Mouse (Mus musculus): ENCODE data around the gene Slc41a3. TPM values are rescaled to one million over a fixed set of nuclear protein-coding genes. Genes with fewer than 3 reads are reported as not detected.

Slc41a3 gene
- polyA plus RNA-seq, 1 experiment from 2014 or later = 9.7 TPM

DNA sequence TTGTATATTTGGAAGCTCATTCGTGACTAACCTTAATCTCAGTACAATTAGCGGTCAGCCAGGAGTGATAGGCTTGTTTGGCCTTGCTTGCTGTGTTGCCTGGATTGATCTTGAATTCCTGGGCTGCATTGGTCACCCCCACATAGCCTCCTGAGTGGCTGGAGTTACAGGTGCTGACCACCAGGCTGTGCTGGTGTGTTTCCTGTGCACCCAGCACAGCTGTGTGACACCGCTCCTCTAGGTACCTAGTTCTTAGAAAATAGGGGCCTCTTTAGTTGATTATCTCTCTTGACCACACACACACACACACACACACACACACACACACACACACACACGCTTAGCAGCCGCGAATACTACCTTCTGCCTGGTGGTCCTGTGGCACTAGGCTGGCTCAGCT, 3.7 kb downstream of the Slc41a3 start:
- TF ChIP-seq CTCF (IDR thresholded peaks at IDR 0.05) = peak; percentile 74
- no peak for TF ChIP-seq EP300 (IDR thresholded peaks at IDR 0.05)
- H3K27me3 ChIP-seq (replicated peaks; ENCODE audit: insufficient read depth, low read length) = no peaks in the 10 kb centered on the region
- no peaks in the 10 kb centered on the region for H3K9me3 ChIP-seq (ENCODE audit: low read length)
- DNase-seq (ENCODE audit: low spot score) = peak; percentile 47
- no peak overlapping the region for H3K9ac ChIP-seq (replicated peaks; ENCODE audit: low read depth)
- no peaks in the 10 kb centered on the region for H3K36me3 ChIP-seq (ENCODE audit: insufficient read depth, low read length)
- no peak for ATAC-seq
- H3K4me2 ChIP-seq (replicated peaks; ENCODE audit: low read depth, low read length) = no peak overlapping the region
- H3K27ac ChIP-seq (ENCODE audit: low read length) = no peak overlapping the region
- 70% methylated on average over 6 of the region's 6 CpGs for WGBS
- H3K4me1 ChIP-seq (ENCODE audit: insufficient read depth, low read depth, low read length) = no peaks in the 10 kb centered on the region; the same call in 1 of the 2 replicates
- no peak overlapping the region for H3K4me3 ChIP-seq (ENCODE audit: low read depth, low read length)

DNA sequence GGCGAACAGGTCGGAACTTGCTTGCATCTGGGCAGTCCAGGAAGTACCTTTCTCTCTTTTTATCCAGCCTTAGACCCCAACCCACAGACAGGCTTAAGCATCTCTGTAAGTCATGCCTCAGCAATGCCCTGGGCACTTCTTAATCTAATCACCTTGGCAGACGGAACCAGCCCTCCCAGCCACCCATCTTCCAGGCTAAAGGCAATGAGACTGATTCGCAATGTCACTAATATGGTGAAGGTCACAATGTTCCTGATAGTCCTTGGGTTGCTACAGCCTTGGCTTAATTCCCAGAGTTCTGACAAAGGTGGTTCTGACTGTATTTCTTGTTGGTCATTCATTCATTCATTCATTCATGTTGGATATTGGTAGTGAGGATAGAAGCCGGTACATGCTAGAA, 5.7 kb downstream of the Slc41a3 start:
- Histone ChIP-seq H3K27ac (ENCODE audit: low read length) (no peak overlapping the region), H3K4me2 (replicated peaks; ENCODE audit: low read depth, low read length) (no peak overlapping the region), H3K9me3 (ENCODE audit: low read length) (no peaks in the 10 kb centered on the region), H3K4me1 (ENCODE audit: insufficient read depth, low read depth, low read length) (no peaks in the 10 kb centered on the region; the same call in 1 of the 2 replicates), H3K36me3 (ENCODE audit: insufficient read depth, low read length) (no peaks in the 10 kb centered on the region), H3K27me3 (replicated peaks; ENCODE audit: insufficient read depth, low read length) (no peaks in the 10 kb centered on the region), H3K9ac (replicated peaks; ENCODE audit: low read depth) (no peak overlapping the region), H3K4me3 (ENCODE audit: low read depth, low read length) (no peak overlapping the region)
- DNase-seq (ENCODE audit: low spot score) = no peak
- 91% methylated on average over 5 of the region's 5 CpGs for WGBS
- TF ChIP-seq EP300 (IDR thresholded peaks at IDR 0.05) = no peak
- no peak for TF ChIP-seq CTCF (IDR thresholded peaks at IDR 0.05)
- no peak for ATAC-seq

DNA sequence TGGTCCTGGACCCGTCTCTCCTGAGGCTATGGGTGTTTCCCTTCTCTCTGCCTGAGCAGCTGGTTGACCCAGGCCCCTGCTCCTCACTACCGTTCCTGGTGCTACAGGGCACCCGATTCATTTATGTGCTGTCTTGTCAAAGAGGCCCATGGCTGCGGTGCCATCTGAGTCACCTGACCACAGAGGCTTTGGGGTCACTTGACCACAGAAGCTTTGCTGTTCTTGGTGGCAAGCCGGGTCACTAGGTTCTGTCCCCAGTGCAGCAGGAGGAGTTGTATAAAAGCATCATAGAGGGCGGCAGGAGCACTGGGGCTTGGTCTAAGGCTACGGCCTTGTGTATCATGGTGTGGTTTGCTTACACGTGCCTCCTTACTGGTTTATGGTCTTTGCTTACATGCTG, 8.8 kb downstream of the Slc41a3 start:
- Histone ChIP-seq H3K9ac (replicated peaks; ENCODE audit: low read depth) (no peak overlapping the region), H3K27me3 (replicated peaks; ENCODE audit: insufficient read depth, low read length) (no peaks in the 10 kb centered on the region), H3K4me1 (ENCODE audit: insufficient read depth, low read depth, low read length) (no peaks in the 10 kb centered on the region), H3K27ac (ENCODE audit: low read length) (no peak overlapping the region), H3K4me3 (ENCODE audit: low read depth, low read length) (no peak overlapping the region), H3K36me3 (ENCODE audit: insufficient read depth, low read length) (no peaks in the 10 kb centered on the region), H3K9me3 (ENCODE audit: low read length) (no peaks in the 10 kb centered on the region), H3K4me2 (replicated peaks; ENCODE audit: low read depth, low read length) (no peak overlapping the region)
- ATAC-seq (no peak), DNase-seq (ENCODE audit: low spot score) (no peak)
- WGBS = 78% methylated on average over 8 of the region's 8 CpGs
- TF ChIP-seq CTCF (IDR thresholded peaks at IDR 0.05) (no peak), EP300 (IDR thresholded peaks at IDR 0.05) (no peak)

DNA sequence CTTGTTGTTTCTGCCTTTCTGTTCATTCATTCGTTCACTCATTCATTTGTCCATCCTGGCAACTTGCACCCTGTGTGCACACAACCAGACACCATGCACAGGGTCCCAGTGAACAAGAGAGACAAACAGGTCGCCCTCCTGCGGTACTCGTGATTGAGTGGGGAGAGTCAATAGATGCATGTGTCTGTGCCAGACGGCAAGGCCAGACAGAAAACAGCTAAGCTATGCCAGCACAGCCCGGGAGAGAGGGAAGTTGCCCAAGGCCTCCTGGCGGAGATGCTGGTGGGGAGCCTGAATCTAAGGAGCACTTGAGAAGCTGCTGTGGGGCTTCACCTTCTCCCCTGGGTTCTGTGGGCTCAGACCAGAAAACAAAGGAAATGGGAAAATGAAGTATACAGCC, 10.8 kb downstream of the Slc41a3 start:
- H3K9ac ChIP-seq (replicated peaks; ENCODE audit: low read depth) = no peak overlapping the region
- WGBS = 68% methylated on average over 7 of the region's 7 CpGs

DNA sequence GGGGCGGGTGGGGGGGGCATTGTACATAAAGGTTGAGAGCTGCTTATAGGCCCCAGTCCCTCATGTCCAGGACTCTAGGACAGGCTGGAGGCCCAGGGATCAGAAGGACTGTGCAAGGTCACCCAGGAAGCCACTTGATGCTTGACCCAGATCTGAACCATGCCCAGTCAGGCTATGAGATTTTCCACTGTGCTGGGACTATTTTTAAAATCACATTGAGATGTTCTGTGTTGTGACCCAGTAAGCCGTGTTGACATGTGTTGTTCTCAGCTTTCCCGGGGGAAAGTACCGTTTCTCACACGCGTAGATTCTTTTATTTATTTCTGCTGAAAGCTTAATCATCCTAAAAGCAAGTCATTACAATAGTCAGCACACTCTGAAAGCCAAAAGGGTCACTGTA, 11.5 kb downstream of the Slc41a3 start:
- TF ChIP-seq CTCF (IDR thresholded peaks at IDR 0.05) = no peak
- TF ChIP-seq EP300 (IDR thresholded peaks at IDR 0.05) = no peak
- Histone ChIP-seq H3K27me3 (replicated peaks; ENCODE audit: insufficient read depth, low read length) (no peaks in the 10 kb centered on the region), H3K4me1 (ENCODE audit: insufficient read depth, low read depth, low read length) (peaks cover 14% of the 10 kb centered on the region), H3K4me3 (ENCODE audit: low read depth, low read length) (no peak overlapping the region), H3K9me3 (ENCODE audit: low read length) (no peaks in the 10 kb centered on the region), H3K9ac (replicated peaks; ENCODE audit: low read depth) (no peak overlapping the region), H3K36me3 (ENCODE audit: insufficient read depth, low read length) (no peaks in the 10 kb centered on the region), H3K4me2 (replicated peaks; ENCODE audit: low read depth, low read length) (no peak overlapping the region), H3K27ac (ENCODE audit: low read length) (no peak overlapping the region)
- ATAC-seq (no peak), DNase-seq (ENCODE audit: low spot score) (no peak)
- 63% methylated on average over 6 of the region's 6 CpGs for WGBS

More for the DNA sequence above, 10.8 kb downstream of the Slc41a3 start:
- no peak for DNase-seq (ENCODE audit: low spot score)
- no peaks in the 10 kb centered on the region for H3K27me3 ChIP-seq (replicated peaks; ENCODE audit: insufficient read depth, low read length)
- no peak overlapping the region for H3K4me2 ChIP-seq (replicated peaks; ENCODE audit: low read depth, low read length)
- H3K9me3 ChIP-seq (ENCODE audit: low read length) = no peaks in the 10 kb centered on the region
- no peak overlapping the region for H3K4me3 ChIP-seq (ENCODE audit: low read depth, low read length)
- H3K4me1 ChIP-seq (ENCODE audit: insufficient read depth, low read depth, low read length) = peaks cover 11% of the 10 kb centered on the region
- no peaks in the 10 kb centered on the region for H3K36me3 ChIP-seq (ENCODE audit: insufficient read depth, low read length)
- TF ChIP-seq EP300 (IDR thresholded peaks at IDR 0.05) (no peak), CTCF (IDR thresholded peaks at IDR 0.05) (no peak)
- H3K27ac ChIP-seq (ENCODE audit: low read length) = no peak overlapping the region
- ATAC-seq = no peak

DNA sequence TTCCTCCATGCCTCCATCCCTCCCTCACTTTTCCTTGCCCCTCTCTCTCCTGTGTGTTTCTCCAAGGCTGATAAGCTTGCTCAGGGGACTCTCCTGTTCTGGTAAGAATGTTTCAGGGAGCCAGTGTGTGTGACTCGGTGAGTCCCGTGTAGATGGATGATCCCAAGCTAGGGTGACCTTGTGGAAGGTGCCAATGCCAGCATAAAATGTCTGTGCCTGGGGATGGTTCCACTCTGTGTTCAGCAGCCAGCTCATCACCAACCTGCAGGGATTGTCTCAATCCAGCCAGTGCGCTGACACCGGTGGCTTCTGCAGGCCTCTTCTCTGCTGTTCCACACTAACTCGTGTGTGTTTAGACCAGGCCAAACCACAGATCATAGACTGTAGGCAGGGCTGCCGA, 12.0 kb downstream of the Slc41a3 start:
- Histone ChIP-seq H3K9me3 (ENCODE audit: low read length) (no peaks in the 10 kb centered on the region), H3K4me2 (replicated peaks; ENCODE audit: low read depth, low read length) (no peak overlapping the region), H3K27me3 (replicated peaks; ENCODE audit: insufficient read depth, low read length) (no peaks in the 10 kb centered on the region), H3K36me3 (ENCODE audit: insufficient read depth, low read length) (no peaks in the 10 kb centered on the region), H3K4me3 (ENCODE audit: low read depth, low read length) (no peak overlapping the region), H3K4me1 (ENCODE audit: insufficient read depth, low read depth, low read length) (peaks cover 19% of the 10 kb centered on the region), H3K27ac (ENCODE audit: low read length) (no peak overlapping the region), H3K9ac (replicated peaks; ENCODE audit: low read depth) (no peak overlapping the region)
- ATAC-seq (no peak), DNase-seq (ENCODE audit: low spot score) (no peak)
- 83% methylated on average over 6 of the region's 6 CpGs for WGBS
- TF ChIP-seq EP300 (IDR thresholded peaks at IDR 0.05) (no peak), CTCF (IDR thresholded peaks at IDR 0.05) (no peak)

DNA sequence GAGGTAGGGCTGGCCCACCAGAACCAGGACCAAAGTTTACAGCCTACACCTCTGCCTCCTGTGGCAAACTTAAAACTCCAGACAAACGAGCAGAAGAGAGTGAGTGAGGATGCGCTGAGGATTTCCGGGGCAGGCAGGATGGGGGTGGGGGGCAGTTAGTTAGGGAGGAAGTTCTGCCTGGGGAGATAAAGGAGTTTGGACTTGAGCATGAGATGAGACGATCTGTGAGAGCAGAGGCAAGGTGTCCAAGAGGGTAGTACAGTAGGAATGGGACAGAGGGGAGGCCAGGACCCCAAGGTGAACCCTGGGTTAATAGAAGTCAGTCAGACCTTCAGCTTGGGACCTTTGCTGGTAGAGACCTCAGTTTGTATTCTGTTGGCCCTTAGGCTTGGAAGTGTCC, 13.7 kb downstream of the Slc41a3 start:
- Histone ChIP-seq H3K9me3 (ENCODE audit: low read length) (no peaks in the 10 kb centered on the region), H3K4me3 (ENCODE audit: low read depth, low read length) (no peak overlapping the region), H3K27ac (ENCODE audit: low read length) (no peak overlapping the region), H3K9ac (replicated peaks; ENCODE audit: low read depth) (no peak overlapping the region), H3K36me3 (ENCODE audit: insufficient read depth, low read length) (no peaks in the 10 kb centered on the region), H3K27me3 (replicated peaks; ENCODE audit: insufficient read depth, low read length) (no peaks in the 10 kb centered on the region), H3K4me2 (replicated peaks; ENCODE audit: low read depth, low read length) (no peak overlapping the region), H3K4me1 (ENCODE audit: insufficient read depth, low read depth, low read length) (peaks cover 20% of the 10 kb centered on the region)
- DNase-seq (ENCODE audit: low spot score) (no peak), ATAC-seq (no peak)
- TF ChIP-seq EP300 (IDR thresholded peaks at IDR 0.05) (no peak), CTCF (IDR thresholded peaks at IDR 0.05) (no peak)
- WGBS = 52% methylated on average over 4 of the region's 4 CpGs

All from lung, postnatal 0 days (tissue).